In the genomic region with DNA sequence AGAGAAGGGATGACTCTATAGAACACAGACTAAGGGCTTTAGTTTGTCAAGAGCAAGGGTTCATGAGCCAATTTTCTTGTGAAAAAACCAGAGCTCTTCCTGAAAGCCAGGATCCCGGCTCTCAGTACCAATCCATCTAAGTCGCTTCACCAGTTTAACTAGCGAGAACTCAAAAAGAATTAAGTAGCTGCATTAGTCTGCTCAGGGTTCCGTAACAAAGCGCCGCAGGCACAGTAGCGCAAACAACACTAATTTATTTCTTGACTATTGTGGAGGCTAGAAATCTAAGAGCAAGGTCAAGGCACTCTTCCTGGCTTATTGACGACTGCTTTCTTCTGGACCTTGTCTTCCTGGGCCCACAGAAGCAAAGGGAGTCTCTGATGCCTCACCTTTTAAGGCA, we compare ENCODE assay signal across 31 mouse cellular contexts. TPM values are rescaled to one million over a fixed set of nuclear protein-coding genes. Genes with fewer than 3 reads are reported as not detected.
A peak's percentile ranks its signal among the peaks of the same experiment; 100 is the strongest.
DNase-seq lines count a peak whose midpoint lies in the region; ATAC-seq lines count a peak whose summit lies in the region.
"Had no signal": no experiment of that assay in that cellular context is flagged by ENCODE, and none has a peak within 500 bp of the region (broad histone marks: within the 10 kb centered on the region; RNA-seq: fewer than 3 reads in every experiment).

No protein-coding gene starts in this region.

- intact Hi-C loops in left cerebral cortex, postnatal 25 days (cut with DNase I): no loop called here

- no peaks in the 10 kb centered on the region for H3K4me1 ChIP-seq in neural tube, embryonic 13.5 days (replicated peaks)
- no peaks in the 10 kb centered on the region for H3K4me1 ChIP-seq in neural tube, embryonic 15.5 days
- H3K4me1 ChIP-seq in midbrain, embryonic 13.5 days (replicated peaks): no peaks in the 10 kb centered on the region
- H3K4me1 ChIP-seq: embryonic facial prominence, embryonic 12.5 days; forebrain, embryonic 10.5 days; forebrain, embryonic 15.5 days; heart, embryonic 12.5 days; hindbrain, embryonic 15.5 days; intestine, embryonic 15.5 days; liver, embryonic 12.5 days; megakaryocyte, embryonic 14.5 days; midbrain, embryonic 12.5 days had no signal

- H3K27me3 ChIP-seq in neural tube, embryonic 13.5 days: no peaks in the 10 kb centered on the region
- H3K27me3 ChIP-seq in neural tube, embryonic 15.5 days (replicated peaks): no peaks in the 10 kb centered on the region
- no peaks in the 10 kb centered on the region for H3K27me3 ChIP-seq in midbrain, embryonic 13.5 days
- H3K27me3 ChIP-seq: embryonic facial prominence, embryonic 12.5 days; forebrain, embryonic 15.5 days; heart, embryonic 12.5 days; hindbrain, embryonic 15.5 days; intestine, embryonic 15.5 days; liver, embryonic 12.5 days; megakaryocyte, embryonic 14.5 days; midbrain, embryonic 12.5 days had no signal

- H3K9ac ChIP-seq in neural tube, embryonic 13.5 days: no peak overlapping the region
- no peak overlapping the region for H3K9ac ChIP-seq in neural tube, embryonic 15.5 days (replicated peaks)
- H3K9ac ChIP-seq in midbrain, embryonic 13.5 days (replicated peaks): no peak overlapping the region
- H3K9ac ChIP-seq: embryonic facial prominence, embryonic 12.5 days; forebrain, embryonic 15.5 days; heart, embryonic 12.5 days; hindbrain, embryonic 15.5 days; intestine, embryonic 15.5 days; liver, embryonic 12.5 days; liver, postnatal 0 days; midbrain, embryonic 12.5 days had no signal

- no peaks in the 10 kb centered on the region for H3K36me3 ChIP-seq in neural tube, embryonic 13.5 days
- no peaks in the 10 kb centered on the region for H3K36me3 ChIP-seq in neural tube, embryonic 15.5 days
- no peaks in the 10 kb centered on the region for H3K36me3 ChIP-seq in midbrain, embryonic 13.5 days
- H3K36me3 ChIP-seq: embryonic facial prominence, embryonic 12.5 days; forebrain, embryonic 10.5 days; forebrain, embryonic 15.5 days; heart, embryonic 12.5 days; hindbrain, embryonic 15.5 days; intestine, embryonic 15.5 days; liver, embryonic 12.5 days; midbrain, embryonic 12.5 days had no signal

- peak; percentile 63 for ATAC-seq in neural tube, embryonic 13.5 days (ENCODE audit: low read depth)
- no peak for ATAC-seq in neural tube, embryonic 15.5 days (ENCODE audit: low FRiP score)
- no peak for ATAC-seq in midbrain, embryonic 13.5 days
- ATAC-seq: CD4-positive, CD25-positive, alpha-beta regulatory T cell, adult 4 months; forebrain, embryonic 15.5 days; intestine, embryonic 15.5 days; liver, embryonic 12.5 days; liver, postnatal 0 days had no signal

- 64% methylated on average over 8 of the region's 8 CpGs for WGBS in neural tube, embryonic 13.5 days
- WGBS in neural tube, embryonic 15.5 days: 48% methylated on average over 8 of the region's 8 CpGs
- WGBS in midbrain, embryonic 13.5 days: 87% methylated on average over 8 of the region's 8 CpGs

- peak; percentile 44 for DNase-seq in kidney, adult 9 months
- DNase-seq in kidney, postnatal 14 days: peak; percentile 44
- DNase-seq in left cerebral cortex, postnatal 25 days (ENCODE audit: low spot score in 2 of 2): no peak
- DNase-seq in frontal cortex, postnatal 25 days (ENCODE audit: low spot score in 2 of 2): no peak
- DNase-seq: adrenal gland, postnatal 25 days; cerebellum, adult 11-12 months; cerebellum, adult 9-11 months; embryo, embryonic 11 days; gastrocnemius, adult 2 months; gastrocnemius, postnatal 36 days; heart, adult 18-20 months; heart, postnatal 4 days; liver, postnatal 0 days; lung, postnatal 36 days; thymus, adult 18-20 months; thymus, postnatal 36 days had no signal

- no peak overlapping the region for H3K4me3 ChIP-seq in neural tube, embryonic 13.5 days
- no peak overlapping the region for H3K4me3 ChIP-seq in neural tube, embryonic 15.5 days (replicated peaks)
- H3K4me3 ChIP-seq in midbrain, embryonic 13.5 days (replicated peaks): no peak overlapping the region
- H3K4me3 ChIP-seq: embryonic facial prominence, embryonic 12.5 days; forebrain, embryonic 10.5 days; forebrain, embryonic 15.5 days; gastrocnemius, adult 2 months; heart, embryonic 12.5 days; hindbrain, embryonic 15.5 days; intestine, embryonic 15.5 days; left cerebral cortex, adult 2 months; liver, embryonic 12.5 days; megakaryocyte, embryonic 14.5 days; midbrain, embryonic 12.5 days had no signal

- H3K27ac ChIP-seq in neural tube, embryonic 13.5 days (replicated peaks): no peak overlapping the region
- H3K27ac ChIP-seq in neural tube, embryonic 15.5 days (replicated peaks): no peak overlapping the region
- no peak overlapping the region for H3K27ac ChIP-seq in midbrain, embryonic 13.5 days
- H3K27ac ChIP-seq: embryonic facial prominence, embryonic 12.5 days; forebrain, embryonic 10.5 days; forebrain, embryonic 15.5 days; gastrocnemius, adult 2 months; hindbrain, embryonic 15.5 days; intestine, embryonic 15.5 days; left cerebral cortex, adult 2 months; liver, embryonic 12.5 days; midbrain, embryonic 12.5 days; stomach, postnatal 0 days had no signal

- H3K4me2 ChIP-seq in neural tube, embryonic 13.5 days: no peak overlapping the region
- H3K4me2 ChIP-seq in neural tube, embryonic 15.5 days: no peak overlapping the region
- H3K4me2 ChIP-seq in midbrain, embryonic 13.5 days (replicated peaks): no peak overlapping the region
- H3K4me2 ChIP-seq: embryonic facial prominence, embryonic 12.5 days; forebrain, embryonic 15.5 days; heart, embryonic 12.5 days; hindbrain, embryonic 15.5 days; intestine, embryonic 15.5 days; liver, embryonic 12.5 days; midbrain, embryonic 12.5 days had no signal

- H3K9me3 ChIP-seq in neural tube, embryonic 13.5 days: no peaks in the 10 kb centered on the region
- no peaks in the 10 kb centered on the region for H3K9me3 ChIP-seq in neural tube, embryonic 15.5 days (replicated peaks)
- no peaks in the 10 kb centered on the region for H3K9me3 ChIP-seq in midbrain, embryonic 13.5 days
- H3K9me3 ChIP-seq: embryonic facial prominence, embryonic 12.5 days; forebrain, embryonic 10.5 days; forebrain, embryonic 15.5 days; heart, embryonic 12.5 days; hindbrain, embryonic 15.5 days; intestine, embryonic 15.5 days; liver, embryonic 12.5 days; midbrain, embryonic 12.5 days had no signal

RNA-seq across cellular contexts. Expression of gene Dnm3, which starts 14.2 kb away (rescaled TPM):
- 41.6 and 46.5 TPM in 2 replicates for polyA plus RNA-seq in neural tube, embryonic 13.5 days (2015; fragmentation: Nextera tagmentation; extraction: Ambion mirVana)
- polyA plus RNA-seq in neural tube, embryonic 15.5 days (2015; fragmentation: Nextera tagmentation; extraction: Ambion mirVana): 53.3 and 60.8 TPM in 2 replicates
- 10 to 100 TPM; 87.6 to 94.1 TPM for total RNA-seq in left cerebral cortex, postnatal 25 days (2021)
- polyA plus RNA-seq in midbrain, embryonic 13.5 days (2015; fragmentation: Nextera tagmentation; extraction: Ambion mirVana): 33.5 and 34.8 TPM in 2 replicates

Comparison
In these comparisons a context has a peak if more than half of its experiments do, and no peak if none do; other contexts are left out.
1. DNase-seq: peak in kidney, adult 9 months (single experiment) and kidney, postnatal 14 days (single experiment); none in left cerebral cortex, postnatal 25 days (0 of 2) and frontal cortex, postnatal 25 days (0 of 2).